Mouse (Mus musculus): ENCODE results near the gene Kcne1. TPM values are rescaled to one million over a fixed set of nuclear protein-coding genes. Genes with fewer than 3 reads are reported as not detected.
A peak's percentile ranks its signal among the peaks of the same experiment; 100 is the strongest.

Kcne1 gene
- polyA plus RNA-seq, 1 experiment from 2014 or later: 0.25 TPM

- Histone ChIP-seq H3K4me1 (replicated peaks) (peaks cover 11% of the 10 kb centered on the region; the same call in 1 of the 2 replicates), H3K4me2 (replicated peaks) (no peak overlapping the region), H3K27me3 (replicated peaks) (no peaks in the 10 kb centered on the region), H3K27ac (no peak overlapping the region), H3K36me3 (no peaks in the 10 kb centered on the region), H3K9ac (no peak overlapping the region), H3K9me3 (no peaks in the 10 kb centered on the region), H3K4me3 (replicated peaks) (no peak overlapping the region)
- WGBS: 68% methylated on average over 5 of the region's 5 CpGs
- ATAC-seq: no peak
These were observed 3.9 kb downstream of the Kcne1 start for GRCm38 (mm10) chr16:92355366-92355765.

- Histone ChIP-seq H3K36me3 (no peaks in the 10 kb centered on the region), H3K4me3 (replicated peaks) (no peak overlapping the region), H3K4me1 (replicated peaks) (peaks cover 7% of the 10 kb centered on the region; the same call in 1 of the 2 replicates), H3K9me3 (no peaks in the 10 kb centered on the region), H3K27ac (no peak overlapping the region), H3K27me3 (replicated peaks) (no peaks in the 10 kb centered on the region), H3K4me2 (replicated peaks) (no peak overlapping the region), H3K9ac (no peak overlapping the region)
- ATAC-seq: no peak
- 62% methylated on average over 2 of the region's 2 CpGs for WGBS
These were observed 5.4 kb downstream of the Kcne1 start for GRCm38 (mm10) chr16:92353897-92354296.

- Histone ChIP-seq H3K27ac (no peak overlapping the region), H3K27me3 (replicated peaks) (no peaks in the 10 kb centered on the region), H3K4me1 (replicated peaks) (0 out of 2 replicates have a peak, but pooled peaks cover 4% of the 10 kb centered on the region), H3K9me3 (no peaks in the 10 kb centered on the region), H3K4me3 (replicated peaks) (no peak overlapping the region), H3K4me2 (replicated peaks) (no peak overlapping the region), H3K9ac (no peak overlapping the region), H3K36me3 (no peaks in the 10 kb centered on the region)
- 86% methylated on average over 12 of the region's 12 CpGs for WGBS
- no peak for ATAC-seq
These were observed 6.0 kb downstream of the Kcne1 start for GRCm38 (mm10) chr16:92353295-92353694.

- H3K9ac ChIP-seq: no peak overlapping the region
- H3K4me1 ChIP-seq (replicated peaks): 0 out of 2 replicates have a peak, but pooled peaks cover 3% of the 10 kb centered on the region
- no peaks in the 10 kb centered on the region for H3K27me3 ChIP-seq (replicated peaks)
- 78% methylated on average over 12 of the region's 12 CpGs for WGBS
- no peak overlapping the region for H3K4me2 ChIP-seq (replicated peaks)
- no peak overlapping the region for H3K27ac ChIP-seq
- ATAC-seq: no peak
- no peaks in the 10 kb centered on the region for H3K36me3 ChIP-seq
- H3K4me3 ChIP-seq (replicated peaks): no peak overlapping the region
- no peaks in the 10 kb centered on the region for H3K9me3 ChIP-seq
These were observed 10.3 kb downstream of the Kcne1 start for GRCm38 (mm10) chr16:92348941-92349340.

- no peak overlapping the region for H3K27ac ChIP-seq
- 77% methylated on average over 13 of the region's 13 CpGs for WGBS
- no peaks in the 10 kb centered on the region for H3K36me3 ChIP-seq
- no peak overlapping the region for H3K4me3 ChIP-seq (replicated peaks)
- no peak overlapping the region for H3K4me2 ChIP-seq (replicated peaks)
- H3K9ac ChIP-seq: no peak overlapping the region
- H3K4me1 ChIP-seq (replicated peaks): 0 out of 2 replicates have a peak, but pooled peaks cover 3% of the 10 kb centered on the region
- H3K9me3 ChIP-seq: no peaks in the 10 kb centered on the region
- H3K27me3 ChIP-seq (replicated peaks): no peaks in the 10 kb centered on the region
- peak; percentile 61 for ATAC-seq
These were observed 12.9 kb downstream of the Kcne1 start for GRCm38 (mm10) chr16:92346297-92346916.

- no peaks in the 10 kb centered on the region for H3K36me3 ChIP-seq
- H3K4me2 ChIP-seq (replicated peaks): no peak overlapping the region
- H3K27me3 ChIP-seq (replicated peaks): no peaks in the 10 kb centered on the region
- 54% methylated on average over 11 of the region's 11 CpGs for WGBS
- no peaks in the 10 kb centered on the region for H3K9me3 ChIP-seq
- no peak overlapping the region for H3K9ac ChIP-seq
- H3K4me3 ChIP-seq (replicated peaks): no peak overlapping the region
- H3K27ac ChIP-seq: no peak overlapping the region
- H3K4me1 ChIP-seq (replicated peaks): 0 out of 2 replicates have a peak, but pooled peaks cover 3% of the 10 kb centered on the region
- ATAC-seq: no peak
These were observed 14.1 kb downstream of the Kcne1 start for GRCm38 (mm10) chr16:92345177-92345576.

- H3K4me3 ChIP-seq (replicated peaks): peak overlapping the region; percentile 16
- H3K27me3 ChIP-seq (replicated peaks): no peaks in the 10 kb centered on the region
- ATAC-seq: peak; percentile 75
- H3K27ac ChIP-seq: no peak overlapping the region
- H3K9me3 ChIP-seq: no peaks in the 10 kb centered on the region
- no peaks in the 10 kb centered on the region for H3K36me3 ChIP-seq
- H3K4me2 ChIP-seq (replicated peaks): peak overlapping the region; percentile 57
- H3K4me1 ChIP-seq (replicated peaks): 0 out of 2 replicates have a peak, but pooled peaks cover 3% of the 10 kb centered on the region
- H3K9ac ChIP-seq: peak overlapping the region; percentile 11; the same call in 1 of the 2 replicates
- 25% methylated on average over 27 of the region's 27 CpGs for WGBS
These were observed 18.4 kb downstream of the Kcne1 start for GRCm38 (mm10) chr16:92340612-92341511.

- Histone ChIP-seq H3K4me2 (replicated peaks) (no peak overlapping the region; the same call in 1 of the 2 replicates), H3K9ac (no peak overlapping the region), H3K27ac (no peak overlapping the region), H3K4me3 (replicated peaks) (no peak overlapping the region), H3K9me3 (no peaks in the 10 kb centered on the region), H3K4me1 (replicated peaks) (no peaks in the 10 kb centered on the region), H3K36me3 (no peaks in the 10 kb centered on the region), H3K27me3 (replicated peaks) (no peaks in the 10 kb centered on the region)
- ATAC-seq: peak; percentile 60
- 3% methylated on average over 9 of the region's 9 CpGs for WGBS
These were observed 23.0 kb downstream of the Kcne1 start for GRCm38 (mm10) chr16:92336280-92336679.

- Histone ChIP-seq H3K9me3 (no peaks in the 10 kb centered on the region), H3K4me1 (replicated peaks) (no peaks in the 10 kb centered on the region), H3K27ac (no peak overlapping the region), H3K36me3 (no peaks in the 10 kb centered on the region), H3K4me3 (replicated peaks) (no peak overlapping the region), H3K9ac (no peak overlapping the region), H3K27me3 (replicated peaks) (no peaks in the 10 kb centered on the region), H3K4me2 (replicated peaks) (0 out of 2 replicates have a peak overlapping the region, but pooled peaks have one; percentile 7)
- 59% methylated on average over 9 of the region's 9 CpGs for WGBS
- ATAC-seq: no peak
These were observed 24.7 kb downstream of the Kcne1 start for GRCm38 (mm10) chr16:92334600-92334999.

- H3K36me3 ChIP-seq: no peaks in the 10 kb centered on the region
- ATAC-seq: no peak
- H3K9ac ChIP-seq: no peak overlapping the region
- 80% methylated on average over 5 of the region's 5 CpGs for WGBS
- no peak overlapping the region for H3K4me2 ChIP-seq (replicated peaks)
- no peaks in the 10 kb centered on the region for H3K27me3 ChIP-seq (replicated peaks)
- H3K4me3 ChIP-seq (replicated peaks): no peak overlapping the region
- no peaks in the 10 kb centered on the region for H3K9me3 ChIP-seq
- no peaks in the 10 kb centered on the region for H3K4me1 ChIP-seq (replicated peaks)
- no peak overlapping the region for H3K27ac ChIP-seq
These were observed 28.3 kb downstream of the Kcne1 start for GRCm38 (mm10) chr16:92330966-92331365.

- H3K27me3 ChIP-seq (replicated peaks): no peaks in the 10 kb centered on the region
- H3K4me2 ChIP-seq (replicated peaks): no peak overlapping the region
- no peak overlapping the region for H3K27ac ChIP-seq
- ATAC-seq: no peak
- no peaks in the 10 kb centered on the region for H3K9me3 ChIP-seq
- no peak overlapping the region for H3K4me3 ChIP-seq (replicated peaks)
- 0 out of 2 replicates have a peak, but pooled peaks cover 2% of the 10 kb centered on the region for H3K4me1 ChIP-seq (replicated peaks)
- no peak overlapping the region for H3K9ac ChIP-seq
- WGBS: 78% methylated on average over 10 of the region's 10 CpGs
- no peaks in the 10 kb centered on the region for H3K36me3 ChIP-seq
These were observed 31.4 kb downstream of the Kcne1 start for GRCm38 (mm10) chr16:92327911-92328310.

GRCm38 (mm10) chr16:92325062-92325406 lies 34.2 kb downstream of the Kcne1 start:
- H3K4me2 ChIP-seq (replicated peaks): no peak overlapping the region

More at GRCm38 (mm10) chr16:92325062-92325406, 34.2 kb downstream of the Kcne1 start:
- no peak for ATAC-seq
- H3K4me1 ChIP-seq (replicated peaks): 0 out of 2 replicates have a peak, but pooled peaks cover 2% of the 10 kb centered on the region
- no peaks in the 10 kb centered on the region for H3K9me3 ChIP-seq
- no peak overlapping the region for H3K9ac ChIP-seq
- 71% methylated on average over 1 of the region's 1 CpGs for WGBS
- H3K4me3 ChIP-seq (replicated peaks): no peak overlapping the region
- H3K27ac ChIP-seq: no peak overlapping the region
- H3K36me3 ChIP-seq: no peaks in the 10 kb centered on the region
- no peaks in the 10 kb centered on the region for H3K27me3 ChIP-seq (replicated peaks)

Data from intestine, embryonic 15.5 days (tissue).